Mouse (Mus musculus) liver, embryonic 12.5 days (tissue): ENCODE results near the gene Mgp. TPM values are rescaled to one million over a fixed set of nuclear protein-coding genes. Genes with fewer than 3 reads are reported as not detected.
A peak's percentile ranks its signal among the peaks of the same experiment; 100 is the strongest.

Source experiments
- ATAC-seq: fragments of 200-750 bp; cut with Nextera tagmentation; 2 replicates; pipeline ENCODE4 v1.8.0; 2017; ENCODE audit warnings: moderate number of reproducible peaks, mild to moderate bottlenecking, moderate library complexity
- H3K27ac ChIP-seq: fragments of 300-500 bp; sonication (generic); 2 replicates; pipeline ENCODE4 v1.5.1; 2016; ENCODE audit warnings: mild to moderate bottlenecking
- H3K27me3 ChIP-seq: fragments of 300-500 bp; sonication (generic); replicated peaks from 2 replicates; pipeline ENCODE4 v1.6.1; 2016; ENCODE audit warnings: mild to moderate bottlenecking, moderate library complexity
- H3K36me3 ChIP-seq: fragments of 300-500 bp; sonication (generic); 2 replicates; pipeline ENCODE4 v1.6.1; 2016; ENCODE audit warnings: mild to moderate bottlenecking, moderate library complexity
- H3K4me1 ChIP-seq: fragments of 300-500 bp; sonication (generic); 2 replicates; pipeline ENCODE4 v1.6.1; 2016
- H3K4me2 ChIP-seq: fragments of 300-500 bp; sonication (generic); 2 replicates; pipeline ENCODE4 v1.6.1; 2016; ENCODE audit warnings: mild to moderate bottlenecking, moderate library complexity
- H3K4me3 ChIP-seq: fragments of 300-500 bp; sonication (generic); 2 replicates; pipeline ENCODE4 v1.5.1; 2016; ENCODE audit warnings: mild to moderate bottlenecking, moderate library complexity
- H3K9ac ChIP-seq: fragments of 300-500 bp; sonication (generic); 2 replicates; pipeline ENCODE4 v1.6.1; 2016; ENCODE audit warnings: mild to moderate bottlenecking, moderate library complexity
- H3K9me3 ChIP-seq: fragments of 300-500 bp; sonication (generic); replicated peaks from 2 replicates; pipeline ENCODE4 v1.6.1; 2016; ENCODE audit warnings: mild to moderate bottlenecking, moderate library complexity
- WGBS: fragments of 180-500 bp; shearing (Covaris S2); methylation state at CpG from one replicate; pipeline ENCODE4 v1.1.7; 2016; ENCODE audit not compliant: insufficient replicate concordance; 5-methylcytosine and 5-hydroxymethylcytosine counted together
- polyA plus RNA-seq: library from polyadenylated mRNA; unstranded; fragments of >200 nt; fragmentation: Nextera tagmentation; extraction: Ambion mirVana; gene quantifications from 2 replicates; pipeline ENCODE4 v1.2.1, GENCODE M21; 2016

Gene Mgp
- 4.3 and 7.4 TPM in 2 replicates for polyA plus RNA-seq

DNA sequence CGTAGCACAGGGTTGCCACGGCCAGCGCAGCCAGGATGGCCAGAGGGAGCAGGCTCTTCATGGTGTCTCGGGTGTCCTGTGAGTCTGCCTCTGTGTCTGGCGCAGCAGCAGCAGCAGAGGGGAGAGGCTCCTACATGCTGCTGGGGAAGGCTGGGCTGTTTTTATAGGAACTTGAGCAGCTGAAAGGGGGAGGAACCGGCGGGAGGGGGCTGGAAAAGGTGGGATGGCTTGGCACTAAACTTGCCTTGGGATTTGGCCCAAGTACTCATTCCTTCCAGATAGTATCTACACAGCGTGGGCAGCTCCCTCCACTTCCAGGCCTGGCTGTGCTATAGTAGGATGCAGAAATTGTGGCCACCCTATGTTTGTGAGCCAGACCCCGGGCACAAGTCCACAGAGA is at the start of gene Mgp:
Gene Mgp, minus strand, starts transcription at position 154 of the 400 bp plus-strand sequence.
- Histone ChIP-seq H3K27ac (no peak within 1 kb of the TSS), H3K4me2 (no peak within 1 kb of the TSS), H3K9ac (no peak within 1 kb of the TSS), H3K36me3 (no peaks in the 10 kb centered on the region), H3K9me3 (no peaks in the 10 kb centered on the region), H3K4me3 (no peak within 1 kb of the TSS), H3K27me3 (no peaks in the 10 kb centered on the region), H3K4me1 (no peaks in the 10 kb centered on the region)
- 49% methylated on average over 9 of the region's 9 CpGs for WGBS
- no peak for ATAC-seq

DNA sequence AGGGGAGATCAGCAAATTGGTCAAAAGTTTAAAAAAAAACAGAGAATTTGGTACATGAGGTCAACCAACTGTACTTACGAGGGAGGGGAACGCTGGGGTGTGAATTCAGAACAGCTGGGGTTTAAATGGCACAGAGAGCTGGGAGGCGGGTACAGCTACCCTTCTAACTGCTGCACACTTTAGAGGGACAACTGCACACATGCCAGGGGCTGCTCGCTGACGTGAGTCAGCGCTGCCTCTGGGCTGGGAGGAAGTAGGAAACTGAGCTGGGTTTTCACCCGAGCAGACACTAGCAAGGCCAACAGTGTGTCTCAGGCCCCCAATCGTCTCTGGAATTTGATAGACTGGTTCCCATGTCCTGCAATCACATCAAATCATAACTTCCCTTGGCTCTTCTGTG is 49.4 kb upstream of the Mgp start:
- peaks cover 37% of the 10 kb centered on the region for H3K36me3 ChIP-seq
- 58% methylated on average over 8 of the region's 8 CpGs for WGBS
- no peak for ATAC-seq
- H3K9me3 ChIP-seq, result no peaks in the 10 kb centered on the region
- H3K4me1 ChIP-seq, result no peaks in the 10 kb centered on the region
- H3K4me2 ChIP-seq, result no peak overlapping the region
- no peaks in the 10 kb centered on the region for H3K27me3 ChIP-seq
- no peak overlapping the region for H3K4me3 ChIP-seq
- no peak overlapping the region for H3K9ac ChIP-seq
- H3K27ac ChIP-seq, result no peak overlapping the region

DNA sequence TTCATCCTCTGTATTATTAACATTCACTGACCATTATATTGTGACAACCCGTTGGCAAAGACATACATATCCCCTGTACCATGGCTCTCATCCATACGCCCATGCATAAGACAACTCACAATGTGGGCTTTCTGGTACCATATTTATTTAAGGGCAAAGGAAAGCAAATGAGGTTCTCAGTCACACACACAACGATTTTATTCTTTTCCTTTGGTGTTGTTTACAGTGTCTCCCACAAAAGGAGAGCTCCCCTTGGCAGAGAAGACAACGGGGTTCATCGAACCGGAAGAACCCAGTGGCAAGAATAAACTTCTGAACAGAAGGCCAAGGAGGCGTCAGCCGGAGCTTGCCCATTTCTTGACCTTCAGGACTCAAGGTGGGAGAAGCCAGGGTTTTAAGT is 47.9 kb upstream of the Mgp start, which contains the start of gene Pde6h:
Gene Pde6h, plus strand, starts transcription at position 301 of the 400 bp plus-strand sequence.
- H3K4me2 ChIP-seq, result no peak within 1 kb of the TSS
- no peak within 1 kb of the TSS for H3K27ac ChIP-seq
- ATAC-seq, result no peak
- no peaks in the 10 kb centered on the region for H3K4me1 ChIP-seq
- no peaks in the 10 kb centered on the region for H3K27me3 ChIP-seq
- 82% methylated on average over 8 of the region's 8 CpGs for WGBS
- H3K4me3 ChIP-seq, result no peak within 1 kb of the TSS
- H3K36me3 ChIP-seq, result peaks cover 26% of the 10 kb centered on the region
- H3K9ac ChIP-seq, result no peak within 1 kb of the TSS
- no peaks in the 10 kb centered on the region for H3K9me3 ChIP-seq

DNA sequence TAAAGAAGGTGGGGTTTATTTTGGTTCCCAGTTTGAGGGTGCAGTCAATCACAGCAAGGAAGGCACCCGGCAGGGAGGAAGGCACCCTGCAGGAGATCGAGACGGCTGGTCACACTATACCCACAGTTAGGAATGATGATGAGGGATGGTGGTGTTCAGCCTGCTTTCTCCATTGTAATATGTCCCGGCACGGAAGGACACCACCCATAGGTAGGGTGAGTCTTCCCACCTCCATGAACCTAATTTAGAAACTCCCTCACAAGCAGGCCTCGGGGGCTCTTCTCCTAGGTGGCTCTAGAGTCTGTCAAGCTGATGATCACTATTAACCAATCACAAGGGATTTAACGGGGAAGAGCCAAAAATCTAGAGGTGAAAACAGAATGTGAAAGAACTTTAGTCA is 47.2 kb upstream of the Mgp start:
- Histone ChIP-seq H3K36me3 (peaks cover 21% of the 10 kb centered on the region), H3K4me3 (no peak overlapping the region), H3K4me1 (no peaks in the 10 kb centered on the region), H3K9ac (no peak overlapping the region), H3K27ac (no peak overlapping the region), H3K9me3 (no peaks in the 10 kb centered on the region), H3K4me2 (no peak overlapping the region), H3K27me3 (no peaks in the 10 kb centered on the region)
- WGBS, result 79% methylated on average over 7 of the region's 7 CpGs
- ATAC-seq, result no peak

DNA sequence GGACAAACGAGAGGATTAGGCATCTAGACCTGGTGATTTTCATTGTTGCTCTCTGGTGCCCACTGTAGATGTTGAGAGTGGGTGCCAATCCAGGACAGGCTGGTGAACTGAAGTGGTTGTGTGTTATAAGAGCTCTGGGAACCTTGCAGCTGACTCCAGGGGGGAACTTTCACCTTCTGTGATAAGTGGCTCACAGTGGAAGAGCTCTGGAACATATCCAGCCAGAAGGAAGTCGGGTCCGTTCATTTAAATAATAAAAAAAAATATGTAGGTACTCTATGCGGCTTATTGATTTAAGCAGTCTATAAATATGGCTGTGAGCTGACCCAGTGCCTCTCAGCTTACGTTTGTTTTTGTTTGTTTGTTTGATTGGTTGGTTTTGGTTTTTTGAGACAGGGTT is 46.5 kb upstream of the Mgp start, which contains the start of gene Erp27:
Gene Erp27, minus strand, starts transcription at position 101 of the 400 bp plus-strand sequence.
- H3K4me1 ChIP-seq, result no peaks in the 10 kb centered on the region
- no peak within 1 kb of the TSS for H3K4me3 ChIP-seq
- H3K27me3 ChIP-seq, result no peaks in the 10 kb centered on the region
- no peak within 1 kb of the TSS for H3K9ac ChIP-seq
- no peak within 1 kb of the TSS for H3K4me2 ChIP-seq
- H3K36me3 ChIP-seq, result peaks cover 21% of the 10 kb centered on the region
- H3K9me3 ChIP-seq, result no peaks in the 10 kb centered on the region
- WGBS, result 61% methylated on average over 5 of the region's 5 CpGs
- ATAC-seq, result no peak
- no peak within 1 kb of the TSS for H3K27ac ChIP-seq

DNA sequence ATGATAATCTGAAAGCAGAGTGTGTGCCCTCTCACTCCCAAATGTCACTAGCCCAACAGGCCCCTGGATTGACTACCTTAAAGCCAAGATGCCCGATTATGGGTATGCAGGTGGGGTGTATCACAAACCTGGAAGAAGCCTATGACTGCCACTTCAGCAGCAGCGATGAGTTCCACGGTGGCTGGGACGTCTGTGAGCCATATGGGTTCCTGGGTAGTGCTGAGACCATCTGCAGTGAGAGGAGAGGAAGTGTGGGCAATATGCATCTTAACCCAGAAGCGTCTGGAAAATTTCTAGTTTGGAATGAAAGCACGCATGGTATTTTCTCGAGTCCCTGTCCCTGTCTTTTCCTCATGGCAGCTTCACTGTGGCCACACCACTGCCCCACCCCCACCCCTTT is 46.0 kb upstream of the Mgp start:
- Histone ChIP-seq H3K9me3 (no peaks in the 10 kb centered on the region), H3K9ac (no peak overlapping the region), H3K4me3 (no peak overlapping the region), H3K27ac (no peak overlapping the region), H3K27me3 (no peaks in the 10 kb centered on the region), H3K36me3 (peaks cover 21% of the 10 kb centered on the region), H3K4me1 (no peaks in the 10 kb centered on the region), H3K4me2 (no peak overlapping the region)
- WGBS, result 65% methylated on average over 7 of the region's 7 CpGs
- ATAC-seq, result no peak

DNA sequence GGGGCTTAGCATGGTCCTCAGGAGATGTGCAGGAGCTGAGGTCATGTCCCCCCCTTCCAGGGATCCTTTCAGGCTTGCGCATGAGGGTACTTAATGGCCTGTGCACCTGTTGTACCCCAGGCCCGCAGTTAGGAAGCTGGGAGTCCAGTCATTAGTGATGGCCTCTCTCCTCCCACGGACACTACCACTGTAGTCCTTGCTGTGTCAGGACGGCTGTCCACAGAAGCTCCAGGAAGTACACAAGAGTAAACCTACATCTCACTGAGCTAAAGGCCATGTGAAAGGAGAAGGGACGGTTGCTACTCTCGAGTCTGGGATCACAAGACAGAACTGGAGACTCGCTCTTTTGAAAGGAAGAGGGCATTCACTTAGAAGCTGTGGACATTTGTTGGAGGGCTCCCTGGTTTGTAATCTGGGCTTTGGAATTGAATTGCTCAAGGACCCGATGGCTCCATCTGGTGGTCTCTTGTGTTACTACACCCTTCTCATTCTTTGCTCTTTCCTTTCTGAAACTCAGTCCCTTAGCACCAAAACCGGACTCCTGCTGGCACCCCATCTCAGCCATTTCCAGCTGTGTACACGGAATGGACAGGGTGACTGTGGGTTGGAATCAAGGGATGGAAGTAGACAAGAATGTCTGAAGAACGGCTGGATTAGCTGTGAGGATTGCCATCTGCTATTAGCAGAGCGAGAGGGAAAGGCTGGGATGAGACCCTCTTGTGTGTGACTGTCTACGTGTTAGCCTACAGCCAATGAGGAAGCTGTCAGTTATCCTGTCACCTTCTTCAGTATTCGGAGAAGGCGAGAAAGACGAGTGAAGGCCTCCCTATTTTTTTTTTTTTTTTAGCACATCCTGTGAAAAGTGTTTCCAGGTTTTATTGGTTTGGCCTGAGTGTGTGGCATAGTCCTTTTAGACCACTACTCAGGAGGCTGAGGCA is 45.0 kb upstream of the Mgp start:
- 31% methylated on average over 16 of the region's 16 CpGs for WGBS

DNA sequence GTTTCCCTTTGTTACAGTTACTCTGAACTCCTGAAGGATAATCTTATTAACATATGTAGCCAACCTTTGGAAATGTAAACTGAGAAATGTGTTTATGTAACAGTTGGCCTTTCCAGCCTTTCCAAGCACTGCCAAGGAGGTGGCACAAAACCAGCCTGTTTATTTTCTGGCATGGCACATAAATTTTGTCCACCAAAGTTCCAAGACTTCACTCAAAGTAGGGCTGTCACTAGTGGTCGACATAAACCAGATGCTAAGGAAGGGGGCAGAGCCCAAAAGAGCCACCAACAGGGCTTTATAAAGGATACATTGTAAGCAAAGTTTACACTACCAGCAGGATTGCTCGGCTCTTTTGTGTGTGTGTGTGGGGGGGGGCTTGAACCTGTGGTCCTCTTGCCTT is 42.3 kb upstream of the Mgp start:
- H3K9ac ChIP-seq, result no peak overlapping the region
- WGBS, result 39% methylated on average over 2 of the region's 2 CpGs
- H3K27ac ChIP-seq, result no peak overlapping the region
- no peaks in the 10 kb centered on the region for H3K9me3 ChIP-seq
- H3K4me3 ChIP-seq, result no peak overlapping the region
- H3K4me1 ChIP-seq, result peaks cover 10% of the 10 kb centered on the region
- no peaks in the 10 kb centered on the region; the same call in 1 of the 2 replicates for H3K36me3 ChIP-seq
- no peak for ATAC-seq
- H3K4me2 ChIP-seq, result no peak overlapping the region
- H3K27me3 ChIP-seq, result no peaks in the 10 kb centered on the region

More for the DNA sequence above, 45.0 kb upstream of the Mgp start:
- 0 out of 2 replicates have a peak, but pooled peaks have one; percentile 15 for ATAC-seq
- H3K9me3 ChIP-seq, result no peaks in the 10 kb centered on the region
- H3K9ac ChIP-seq, result no peak overlapping the region
- H3K4me1 ChIP-seq, result no peaks in the 10 kb centered on the region
- peaks cover 14% of the 10 kb centered on the region; the same call in 1 of the 2 replicates for H3K36me3 ChIP-seq
- H3K27me3 ChIP-seq, result no peaks in the 10 kb centered on the region
- H3K4me2 ChIP-seq, result no peak overlapping the region
- H3K4me3 ChIP-seq, result no peak overlapping the region
- H3K27ac ChIP-seq, result no peak overlapping the region

DNA sequence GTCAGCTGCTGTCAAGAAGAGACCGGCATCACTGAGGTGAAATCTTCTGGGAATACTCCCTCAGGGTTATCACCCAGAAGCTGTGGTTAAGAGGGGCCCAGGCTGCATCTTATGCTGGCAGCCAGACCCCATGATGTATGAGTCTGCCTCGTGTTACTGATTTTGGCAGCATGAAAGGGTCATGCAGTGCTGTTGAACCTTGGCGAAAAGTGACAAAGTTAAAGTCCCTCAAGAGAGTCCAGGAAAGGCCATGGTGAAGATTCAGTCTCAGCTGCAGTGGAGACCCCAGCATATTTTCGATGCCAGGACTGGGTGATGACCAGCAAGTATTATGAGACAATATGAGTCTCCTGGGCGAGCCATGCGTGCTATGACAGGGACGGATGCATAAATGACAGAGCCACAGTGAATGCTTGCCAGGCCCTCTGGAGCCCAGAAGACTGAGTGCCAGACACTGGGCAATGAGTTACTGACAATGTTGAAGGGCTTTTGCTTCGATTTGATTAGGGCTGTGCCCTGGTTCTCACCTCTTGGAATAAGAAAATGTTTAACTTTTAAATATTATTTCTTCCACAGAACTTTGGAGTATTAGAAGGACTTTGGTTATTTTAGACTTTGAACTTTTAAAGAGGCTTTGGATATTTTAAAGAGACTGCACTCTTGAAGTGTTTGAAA is 40.2 kb upstream of the Mgp start:
- ATAC-seq, result no peak

DNA sequence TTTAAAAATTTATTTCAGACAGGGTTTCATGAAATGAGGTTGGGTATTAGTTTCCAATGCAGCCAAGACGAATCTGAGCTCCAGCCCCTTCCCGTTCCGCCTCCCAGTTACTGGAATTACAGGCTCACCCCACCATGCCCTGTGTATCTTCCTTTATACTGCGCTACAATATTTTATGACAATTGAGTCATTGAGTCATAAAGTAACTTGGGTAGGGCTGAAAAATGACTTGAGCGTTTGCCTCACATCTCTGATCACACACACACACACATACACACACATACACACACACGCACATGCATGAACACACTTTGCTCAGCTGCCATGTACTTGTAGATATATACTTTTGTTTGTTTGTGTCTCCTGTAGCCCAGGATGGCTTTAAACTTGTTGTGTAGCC is 38.6 kb upstream of the Mgp start:
- Histone ChIP-seq H3K36me3 (no peaks in the 10 kb centered on the region), H3K27ac (no peak overlapping the region), H3K27me3 (no peaks in the 10 kb centered on the region), H3K4me1 (peaks cover 12% of the 10 kb centered on the region), H3K9ac (no peak overlapping the region), H3K4me3 (no peak overlapping the region), H3K4me2 (no peak overlapping the region), H3K9me3 (no peaks in the 10 kb centered on the region)
- 81% methylated on average over 6 of the region's 6 CpGs for WGBS
- ATAC-seq, result no peak

More for the DNA sequence above, 40.2 kb upstream of the Mgp start:
- Histone ChIP-seq H3K9me3 (no peaks in the 10 kb centered on the region), H3K4me1 (peaks cover 12% of the 10 kb centered on the region), H3K9ac (no peak overlapping the region), H3K27ac (no peak overlapping the region), H3K27me3 (no peaks in the 10 kb centered on the region), H3K4me2 (no peak overlapping the region), H3K4me3 (no peak overlapping the region), H3K36me3 (no peaks in the 10 kb centered on the region)
- WGBS, result 72% methylated on average over 8 of the region's 8 CpGs

DNA sequence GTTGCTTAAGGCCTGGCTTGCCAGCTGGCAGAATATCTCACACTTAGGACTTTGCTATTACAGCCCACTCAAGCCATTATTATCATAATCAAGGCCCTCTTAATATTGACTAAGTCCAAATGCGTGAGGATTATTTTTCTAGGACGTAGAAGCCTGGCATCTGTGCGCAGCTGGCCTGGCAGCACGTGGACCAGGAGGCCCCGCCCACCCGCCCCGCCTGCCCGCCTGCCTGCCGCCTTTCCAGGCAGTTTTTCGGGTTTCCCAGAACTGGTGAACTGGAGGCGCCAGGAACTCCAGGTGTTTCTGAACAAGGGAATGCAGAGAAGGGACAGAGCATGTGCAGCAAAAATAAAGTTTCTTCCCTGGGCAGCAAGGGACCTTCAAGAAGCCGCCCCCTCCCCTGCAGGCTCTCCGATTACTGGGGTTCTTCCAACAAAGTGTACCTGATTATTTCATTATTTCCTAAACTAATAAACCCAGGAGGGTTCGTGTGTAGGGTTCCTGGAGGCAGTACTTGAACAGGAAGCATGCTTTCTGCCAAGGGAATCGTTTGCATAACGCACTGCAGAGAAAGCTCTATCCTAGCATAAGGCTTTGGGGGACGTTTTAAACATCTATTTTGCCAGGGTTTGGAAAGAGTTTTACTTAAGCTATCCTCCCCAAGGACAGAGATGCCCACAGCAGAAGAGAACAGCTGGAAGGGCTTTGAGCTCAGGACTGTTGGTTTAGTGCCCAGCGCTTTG is 37.9 kb upstream of the Mgp start:
- 29% methylated on average over 18 of the region's 18 CpGs for WGBS
- no peak overlapping the region for H3K9ac ChIP-seq
- H3K36me3 ChIP-seq, result no peaks in the 10 kb centered on the region
- peaks cover 12% of the 10 kb centered on the region for H3K4me1 ChIP-seq
- ATAC-seq, result no peak
- H3K9me3 ChIP-seq, result no peaks in the 10 kb centered on the region
- H3K27me3 ChIP-seq, result no peaks in the 10 kb centered on the region
- no peak overlapping the region for H3K4me3 ChIP-seq
- peak overlapping the region; percentile 42 for H3K4me2 ChIP-seq
- H3K27ac ChIP-seq, result no peak overlapping the region
